Mouse (Mus musculus) kidney, adult 2 months (tissue): ENCODE measurements around the gene Tex29. TPM values are rescaled to one million over a fixed set of nuclear protein-coding genes. Genes with fewer than 3 reads are reported as not detected.

Source experiments
- DNase-seq: peaks from one replicate; pipeline ENCODE4 v3.0.0; 2021
- H3K27ac ChIP-seq: fragments of 200-500 bp; 2 replicates; pipeline ENCODE4 v1.5.1; 2012; ENCODE audit warnings: low read depth, low read length, control low read depth, inconsistent platforms; ENCODE audit not compliant: insufficient read depth
- H3K27me3 ChIP-seq: fragments of 200-500 bp; replicated peaks from 2 replicates; pipeline ENCODE4 v1.6.1; 2012; ENCODE audit warnings: mild to moderate bottlenecking, moderate library complexity, low read length, inconsistent platforms; ENCODE audit not compliant: control insufficient read depth, insufficient read depth
- H3K36me3 ChIP-seq: fragments of 200-500 bp; 2 replicates; pipeline ENCODE4 v1.6.1; 2012; ENCODE audit warnings: mild to moderate bottlenecking, moderate library complexity, low read length, inconsistent platforms; ENCODE audit not compliant: control insufficient read depth, insufficient read depth
- H3K4me1 ChIP-seq: fragments of 200-500 bp; 2 replicates; pipeline ENCODE4 v1.6.1; 2011; ENCODE audit warnings: low read length; ENCODE audit not compliant: control insufficient read depth, insufficient read depth
- H3K4me3 ChIP-seq: fragments of 200-500 bp; 2 replicates; pipeline ENCODE4 v1.5.1; 2011; ENCODE audit warnings: mild to moderate bottlenecking, low read depth, low read length, control low read depth; ENCODE audit not compliant: insufficient read depth
- CTCF ChIP-seq: fragments of 200-500 bp; conservative IDR thresholded peaks from 2 replicates; pipeline ENCODE4 v1.5.1; 2011; ENCODE audit warnings: low read depth, mild to moderate bottlenecking, control low read depth, low read length, moderate library complexity, mixed read lengths; ENCODE audit not compliant: insufficient read depth, insufficient read length
- POLR2A ChIP-seq: fragments of 200-500 bp; IDR thresholded peaks from one replicate; pipeline ENCODE4 v1.6.1; 2011; ENCODE audit warnings: low read depth, low read length, control low read depth
- WGBS: fragments of 180-500 bp; shearing (Covaris S2); methylation state at CpG from one replicate; pipeline ENCODE4 v1.1.7; 2018; 5-methylcytosine and 5-hydroxymethylcytosine counted together
- polyA plus RNA-seq: library from polyadenylated mRNA; depleted of rRNA; stranded (reverse); fragments of >200 nt; gene quantifications from 2 replicates; pipeline ENCODE4 v1.2.3, GENCODE M21; 2012; rRNA removed

The Tex29 gene
- polyA plus RNA-seq, 1 experiment = not detected

GRCm38 (mm10) chr8:11889156-11890018, 49.1 kb downstream of the Tex29 start:
- H3K4me1 ChIP-seq = no peaks in the 10 kb centered on the region
- no peak for DNase-seq
- no peak overlapping the region for H3K4me3 ChIP-seq
- H3K36me3 ChIP-seq = no peaks in the 10 kb centered on the region
- no peak overlapping the region for H3K27ac ChIP-seq
- H3K27me3 ChIP-seq = no peaks in the 10 kb centered on the region
- WGBS = 65% methylated on average over 7 of the region's 7 CpGs
- no peak for TF ChIP-seq POLR2A
- no peak for TF ChIP-seq CTCF

- DNase-seq = no peak
- H3K27ac ChIP-seq = no peak overlapping the region
- TF ChIP-seq POLR2A = no peak
- no peak for TF ChIP-seq CTCF
- no peaks in the 10 kb centered on the region for H3K36me3 ChIP-seq
- WGBS = 96% methylated on average over 2 of the region's 2 CpGs
- no peaks in the 10 kb centered on the region for H3K27me3 ChIP-seq
- no peak overlapping the region for H3K4me3 ChIP-seq
- no peaks in the 10 kb centered on the region for H3K4me1 ChIP-seq
These were observed 52.5 kb downstream of the Tex29 start for GRCm38 (mm10) chr8:11892756-11893155.

GRCm38 (mm10) chr8:11896022-11896662, 55.9 kb downstream of the Tex29 start:
- Histone ChIP-seq H3K36me3 (no peaks in the 10 kb centered on the region), H3K4me3 (no peak overlapping the region), H3K4me1 (no peaks in the 10 kb centered on the region), H3K27ac (no peak overlapping the region), H3K27me3 (no peaks in the 10 kb centered on the region)
- no peak for DNase-seq
- TF ChIP-seq CTCF = no peak
- TF ChIP-seq POLR2A = no peak
- WGBS = 82% methylated on average over 13 of the region's 13 CpGs

GRCm38 (mm10) chr8:11896677-11897076, 56.4 kb downstream of the Tex29 start:
- H3K27me3 ChIP-seq = no peaks in the 10 kb centered on the region
- DNase-seq = no peak
- 79% methylated on average over 10 of the region's 10 CpGs for WGBS
- TF ChIP-seq CTCF = no peak
- no peak for TF ChIP-seq POLR2A
- H3K4me1 ChIP-seq = no peaks in the 10 kb centered on the region
- H3K27ac ChIP-seq = no peak overlapping the region
- no peaks in the 10 kb centered on the region for H3K36me3 ChIP-seq
- no peak overlapping the region for H3K4me3 ChIP-seq

DNA sequence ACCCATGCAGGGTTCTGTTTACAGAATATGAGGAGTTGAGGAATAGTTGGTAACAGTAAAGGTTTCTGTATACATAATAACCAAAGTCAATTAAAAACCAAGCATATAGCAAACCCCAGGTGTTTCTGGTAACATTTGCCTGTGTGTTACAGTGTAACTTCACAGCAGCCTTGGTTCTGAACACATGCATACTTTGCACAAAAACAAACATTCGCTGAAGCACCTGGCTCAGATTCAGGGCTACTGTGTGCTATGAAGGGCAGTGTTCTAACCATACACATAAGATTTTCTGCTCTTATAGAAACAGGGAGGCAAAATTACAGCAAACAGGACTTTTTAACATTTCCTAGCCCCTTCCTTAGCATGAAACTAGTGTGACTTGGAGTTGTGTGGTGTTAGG, 58.5 kb downstream of the Tex29 start:
- Histone ChIP-seq H3K4me1 (no peaks in the 10 kb centered on the region), H3K36me3 (no peaks in the 10 kb centered on the region), H3K4me3 (no peak overlapping the region), H3K27ac (no peak overlapping the region), H3K27me3 (no peaks in the 10 kb centered on the region)
- no peak for DNase-seq
- TF ChIP-seq CTCF (no peak), POLR2A (no peak)
- 58% methylated on average over 1 of the region's 1 CpGs for WGBS

Other genes starting within 250 kb of the Tex29 start
- 36.9 and 45.3 TPM in 2 replicates for gene Ankrd10, start 204.7 kb upstream of the Tex29 start, polyA plus RNA-seq
- not detected in 2 replicates for gene 1700016D06Rik, start 139.4 kb upstream of the Tex29 start, polyA plus RNA-seq
- gene Arhgef7, start 112.8 kb upstream of the Tex29 start, polyA plus RNA-seq = 49.3 and 49.6 TPM in 2 replicates